Mouse (Mus musculus): ENCODE measurements at regions not wholly inside any gene's neighbourhood (a gene's known extent, or its start where the extent isn't known, plus 50 kb on each side); places are given as distances from the start of the nearest gene placed in this dataset.

DNA sequence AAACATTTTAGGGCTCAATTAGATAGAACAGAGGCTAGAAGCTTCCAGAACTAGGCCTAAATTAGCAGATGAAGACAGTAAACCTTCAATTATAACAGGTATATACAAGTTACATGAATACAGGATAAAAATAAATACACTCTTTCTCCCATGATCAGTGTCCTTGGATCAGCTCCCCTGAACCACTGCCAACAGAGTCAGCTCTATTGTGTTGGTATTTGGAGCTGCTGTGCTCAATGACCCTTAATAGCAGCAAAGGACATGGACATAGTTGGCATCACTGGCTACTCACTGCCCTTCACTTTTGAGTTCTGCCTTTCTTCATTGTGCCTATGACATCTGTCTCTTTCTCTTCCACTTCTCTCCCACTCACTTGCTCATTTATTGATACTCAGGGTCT, 639.1 kb upstream of the 4921530L21Rik start:
- ATAC-seq (ENCODE audit: low TSS enrichment) = no peak

DNA sequence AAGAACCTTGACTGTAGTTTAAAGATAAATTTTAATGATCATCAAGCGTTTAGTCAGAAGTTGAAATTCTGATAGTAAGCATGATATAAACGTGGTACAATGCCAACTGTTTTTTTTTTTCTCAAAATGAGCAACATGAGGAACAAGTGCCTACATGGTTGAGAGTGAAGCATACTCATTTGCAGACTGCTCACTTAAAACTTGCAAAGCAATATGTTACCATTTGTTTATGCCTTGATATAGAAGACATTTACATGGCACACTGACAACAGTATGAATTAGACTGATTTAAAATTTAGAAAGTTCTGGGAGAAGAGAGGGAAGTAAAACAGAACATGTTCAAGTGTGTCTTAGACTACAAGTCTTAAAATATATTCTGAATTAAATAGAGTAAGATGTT, 632.2 kb upstream of the 4921530L21Rik start:
- peak; percentile 55; the same call in 1 of the 2 replicates for ATAC-seq (ENCODE audit: low TSS enrichment)

DNA sequence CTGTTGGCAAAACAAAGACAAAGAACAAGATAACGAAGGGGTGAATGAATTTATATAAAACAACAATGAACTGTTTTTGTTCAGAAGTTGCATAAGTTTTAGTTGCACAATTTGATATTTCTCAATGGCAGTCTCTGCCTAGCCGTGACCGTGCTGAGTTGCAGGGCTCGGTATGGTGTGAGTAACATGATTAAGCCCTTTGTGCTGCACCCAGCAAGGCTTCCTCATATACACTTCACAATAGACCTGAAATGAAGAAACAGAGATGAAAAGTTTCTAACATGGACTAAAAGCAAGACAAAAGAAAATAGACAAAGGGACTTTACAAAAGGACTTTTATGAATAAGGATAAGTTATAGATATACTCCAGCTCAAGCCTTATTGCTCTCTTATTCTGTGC, 624.9 kb upstream of the 4921530L21Rik start:
- ATAC-seq (ENCODE audit: low TSS enrichment) = no peak

DNA sequence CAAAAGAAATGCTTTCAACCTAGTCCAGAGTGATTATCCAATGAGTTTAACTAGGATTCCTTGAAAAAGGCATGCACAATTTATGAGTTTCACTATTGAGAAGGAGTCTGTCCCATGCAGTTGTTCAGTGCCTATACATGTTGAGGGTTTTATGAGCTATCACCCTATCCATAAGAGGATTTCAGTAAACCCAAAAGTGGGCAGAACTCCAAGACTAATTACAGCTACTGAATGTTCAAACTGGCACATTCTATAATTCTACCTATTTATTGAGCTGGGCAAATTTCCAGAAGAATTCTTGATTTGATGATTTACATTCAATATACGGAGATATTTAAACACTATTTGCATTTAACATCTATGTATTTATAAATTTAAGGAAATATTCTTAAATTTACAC, 599.6 kb upstream of the 4921530L21Rik start:
- no peak for ATAC-seq (ENCODE audit: low TSS enrichment)

DNA sequence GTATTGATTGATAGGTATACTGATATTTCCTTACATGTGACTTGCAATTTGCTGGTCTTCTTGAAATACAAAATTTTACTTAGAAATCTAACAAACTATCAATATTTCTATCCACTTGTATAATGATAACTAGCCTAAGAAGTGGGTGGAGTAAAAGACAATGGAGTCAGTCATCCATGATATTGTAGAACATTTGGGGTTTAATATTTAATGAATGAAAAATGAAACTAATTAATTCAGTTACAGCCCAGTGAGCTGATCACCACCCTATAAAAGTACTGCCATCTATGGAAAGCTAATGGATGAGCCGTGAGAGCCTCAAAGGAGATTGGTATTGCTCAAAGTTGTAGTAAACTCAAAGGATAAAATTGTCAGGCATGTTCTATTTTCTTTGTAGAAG, 599.0 kb upstream of the 4921530L21Rik start:
- ATAC-seq (ENCODE audit: low TSS enrichment) = no peak

DNA sequence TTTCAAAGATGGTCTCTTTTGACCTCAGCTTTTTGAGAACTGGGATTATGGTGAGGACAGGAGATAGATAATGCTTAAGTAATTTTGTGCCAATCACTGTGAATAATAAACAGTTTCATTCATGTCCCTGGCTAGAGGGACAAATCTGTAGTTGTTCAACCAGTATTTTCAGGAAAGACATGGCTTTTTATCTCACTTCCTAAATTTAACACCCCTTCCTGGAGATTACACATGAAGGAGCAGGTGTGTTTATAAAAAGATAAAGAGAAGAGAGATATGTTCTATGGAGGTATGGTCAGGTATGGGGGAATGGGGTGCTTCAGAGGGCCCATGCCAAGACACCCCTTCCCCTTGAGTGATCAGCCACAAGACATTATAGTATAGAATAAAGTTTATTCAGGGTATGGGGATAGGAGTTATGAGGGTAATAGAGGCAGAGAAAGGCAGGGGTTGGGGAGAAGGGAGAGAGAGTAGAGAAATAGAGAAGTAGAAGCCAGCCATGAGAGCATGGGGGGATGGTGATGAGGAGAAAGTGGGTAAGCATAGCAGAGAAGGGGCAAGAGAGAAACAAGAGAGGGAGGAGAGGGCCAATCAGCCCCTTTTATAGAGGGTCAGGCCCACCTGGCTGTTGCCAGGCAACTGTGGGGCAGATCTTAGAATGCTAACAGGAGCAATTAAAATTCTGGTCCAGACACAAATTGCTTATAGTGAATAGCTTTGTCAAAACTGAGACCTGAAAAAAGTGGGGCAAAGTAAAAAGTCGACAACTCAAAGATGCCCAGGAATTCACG, 566.7 kb upstream of the 4921530L21Rik start:
- no peak for ATAC-seq (ENCODE audit: low TSS enrichment)

DNA sequence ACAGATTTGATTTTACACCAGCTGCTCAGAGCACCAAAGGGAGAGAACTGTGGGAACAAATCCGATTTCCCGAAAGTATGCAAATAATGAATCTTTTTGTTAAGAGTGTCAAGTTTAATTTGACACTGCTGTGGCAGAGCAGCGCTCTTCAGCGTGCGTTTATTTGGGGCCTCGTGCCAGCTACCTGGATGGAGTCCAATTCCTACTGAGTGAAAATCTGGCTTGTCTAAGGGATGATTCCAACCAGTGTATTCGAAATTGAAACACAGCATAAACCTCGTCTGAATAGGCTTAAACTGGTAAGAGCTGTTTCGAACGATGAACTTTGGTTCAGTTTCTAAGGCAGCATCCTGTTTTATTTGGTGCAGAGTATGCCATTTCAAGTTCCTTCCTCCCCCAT, 524.1 kb upstream of the 4921530L21Rik start:
- peak; percentile 78 for ATAC-seq (ENCODE audit: low TSS enrichment)

Measured in frontal cortex, adult (tissue).